Mouse (Mus musculus) ES-CJ7 (cell line): Measurements from ENCODE around the gene Vmn2r48.
"Not testable (repeated sequence)": the region's sequence is repeated elsewhere in the genome, so short reads cannot be mapped to it uniquely, and the experiment has no call there.

ENCODE experiments used
- DNase-seq: peaks from one replicate; pipeline ENCODE4 v3.0.0; 2011; ENCODE audit warnings: low read depth, low spot score

Gene Vmn2r48

GRCm38 (mm10) chr7:9953485-9953884 is at the start of gene Vmn2r48:
Gene Vmn2r48 (minus strand): TSS chr7:9953585.
- not testable (repeated sequence) for DNase-seq

DNA sequence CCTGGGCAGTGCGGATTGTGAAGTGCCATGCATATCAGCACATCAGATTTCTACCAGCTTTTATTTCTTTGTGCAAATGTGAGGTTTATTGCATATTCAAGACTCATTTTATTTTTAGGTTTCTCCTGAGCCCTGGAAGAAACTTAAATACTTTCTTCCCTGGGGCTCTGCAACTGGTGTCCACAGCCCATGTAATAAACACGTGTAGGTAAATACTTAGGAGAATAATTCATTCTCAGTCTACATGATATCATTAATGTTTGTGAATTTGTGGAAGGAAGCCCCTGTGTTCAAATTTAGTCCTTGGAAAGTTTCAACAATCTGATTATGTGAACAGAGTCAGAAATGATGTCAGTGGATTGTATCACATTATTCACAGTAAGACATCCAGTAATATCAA is 38.8 kb upstream of the Vmn2r48 start, which contains the start of gene Vmn2r49:
Gene Vmn2r49, minus strand, starts transcription at position 101 of the 400 bp plus-strand sequence.
- DNase-seq, result not testable (repeated sequence)
